Mouse (Mus musculus): ENCODE results near the gene Pip5k1c. TPM values are rescaled to one million over a fixed set of nuclear protein-coding genes. Genes with fewer than 3 reads are reported as not detected.

The Pip5k1c gene
- polyA plus RNA-seq, 1 experiment, result 23.3 TPM

GRCm38 (mm10) chr10:81291511-81292104, 1.2 kb upstream of the Pip5k1c start, which contains the start of gene Tjp3:
TSS of gene Tjp3 (minus strand) at chr10:81291581.
- H3K4me2 ChIP-seq (ENCODE audit: low read depth), result peak within 1 kb of the TSS; percentile 27
- H3K4me3 ChIP-seq, result peak within 1 kb of the TSS; percentile 37
- H3ac ChIP-seq (ENCODE audit: control insufficient read depth, insufficient read length), result no peak within 1 kb of the TSS

GRCm38 (mm10) chr10:81293334-81294030, 719 bp downstream of the Pip5k1c start:
- Histone ChIP-seq H3K79me2 (ENCODE audit: control insufficient read depth, insufficient read depth) (peaks cover 44% of the 10 kb centered on the region), H3K4me2 (ENCODE audit: low read depth) (peak overlapping the region; percentile 99), H3K36me3 (ENCODE audit: control insufficient read depth, insufficient read depth) (no peaks in the 10 kb centered on the region), H3K27me3 (ENCODE audit: control insufficient read depth, insufficient read depth, insufficient read length) (no peaks in the 10 kb centered on the region), H3K4me3 (peak overlapping the region; percentile 37), H3ac (ENCODE audit: control insufficient read depth, insufficient read length) (peak overlapping the region; percentile 29)
- TF ChIP-seq MYOD1 (IDR thresholded peaks at IDR 0.05; ENCODE audit: control insufficient read depth in 1 of 3, insufficient read length in 2 of 3, low read depth in 2 of 3) (no peak), USF1 (IDR thresholded peaks at IDR 0.05; ENCODE audit: low read depth) (no peak), E2F4 (IDR thresholded peaks at IDR 0.05; ENCODE audit: insufficient read depth) (no peak), POLR2AphosphoS2 (IDR thresholded peaks at IDR 0.05; ENCODE audit: insufficient read length, low read depth) (no peak), REST (IDR thresholded peaks at IDR 0.05; ENCODE audit: insufficient read depth, insufficient read length) (no peak), SRF (IDR thresholded peaks at IDR 0.05; ENCODE audit: control insufficient read depth, insufficient read length, low read depth) (no peak)

More at GRCm38 (mm10) chr10:81291511-81292104, 1.2 kb upstream of the Pip5k1c start, which contains the start of gene Tjp3:
- no peak for TF ChIP-seq TCF12 (IDR thresholded peaks at IDR 0.05; ENCODE audit: insufficient read depth, poor library complexity, severe bottlenecking)
- no peaks in the 10 kb centered on the region for H3K36me3 ChIP-seq (ENCODE audit: control insufficient read depth, insufficient read depth)
- H3K27me3 ChIP-seq (ENCODE audit: control insufficient read depth, insufficient read depth, insufficient read length), result no peaks in the 10 kb centered on the region
- H3K79me2 ChIP-seq (ENCODE audit: control insufficient read depth, insufficient read depth), result peaks cover 26% of the 10 kb centered on the region

DNA sequence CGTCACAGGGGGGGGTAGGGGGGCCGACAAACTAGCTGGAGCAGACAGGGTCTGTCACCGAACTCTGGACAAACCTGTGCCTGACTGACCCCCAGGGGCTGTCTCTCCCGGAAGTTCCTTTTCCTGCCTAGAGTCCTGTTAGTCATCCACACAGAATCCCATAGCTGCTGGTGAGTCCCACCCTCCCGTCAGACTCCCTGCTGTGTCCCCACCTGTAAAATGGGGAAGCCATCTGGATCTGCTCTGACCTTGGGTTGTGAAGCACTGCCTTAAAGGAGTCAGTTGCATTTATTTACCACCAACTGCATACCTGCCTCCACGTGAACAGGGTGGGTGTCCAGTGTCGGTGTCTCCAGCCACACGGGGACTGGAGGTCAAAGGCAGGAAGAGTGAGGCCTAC, 1.7 kb downstream of the Pip5k1c start:
- Histone ChIP-seq H3K36me3 (ENCODE audit: control insufficient read depth, insufficient read depth) (no peaks in the 10 kb centered on the region), H3K4me3 (no peak overlapping the region), H3ac (ENCODE audit: control insufficient read depth, insufficient read length) (peak overlapping the region; percentile 29), H3K4me2 (ENCODE audit: low read depth) (peak overlapping the region; percentile 99), H3K79me2 (ENCODE audit: control insufficient read depth, insufficient read depth) (peaks cover 52% of the 10 kb centered on the region), H3K27me3 (ENCODE audit: control insufficient read depth, insufficient read depth, insufficient read length) (no peaks in the 10 kb centered on the region)
- TF ChIP-seq E2F4 (IDR thresholded peaks at IDR 0.05; ENCODE audit: insufficient read depth), result no peak
- TF ChIP-seq POLR2A (IDR thresholded peaks at IDR 0.05; ENCODE audit: insufficient read length, low read depth), result no peak
- no peak for TF ChIP-seq SRF (IDR thresholded peaks at IDR 0.05; ENCODE audit: control insufficient read depth, insufficient read length, low read depth)
- TF ChIP-seq TCF12 (IDR thresholded peaks at IDR 0.05; ENCODE audit: insufficient read depth, poor library complexity, severe bottlenecking), result no peak
- TF ChIP-seq MAX (IDR thresholded peaks at IDR 0.05; ENCODE audit: low read depth), result no peak
- TF ChIP-seq USF1 (IDR thresholded peaks at IDR 0.05; ENCODE audit: low read depth), result no peak
- no peak for TF ChIP-seq POLR2AphosphoS2 (IDR thresholded peaks at IDR 0.05; ENCODE audit: insufficient read length, low read depth)
- TF ChIP-seq REST (IDR thresholded peaks at IDR 0.05; ENCODE audit: insufficient read depth, insufficient read length), result no peak
- TF ChIP-seq CEBPB (IDR thresholded peaks at IDR 0.05; ENCODE audit: insufficient read depth, poor library complexity, severe bottlenecking), result no peak
- TF ChIP-seq TCF3 (IDR thresholded peaks at IDR 0.05; ENCODE audit: insufficient read length, low read depth), result no peak
- no peak for TF ChIP-seq MYOG (IDR thresholded peaks at IDR 0.05; ENCODE audit: control insufficient read depth in 1 of 3, insufficient read depth in 1 of 3, insufficient read length in 2 of 3, low read depth in 2 of 3)
- TF ChIP-seq MYOD1 (IDR thresholded peaks at IDR 0.05; ENCODE audit: control insufficient read depth in 1 of 3, insufficient read length in 2 of 3, low read depth in 2 of 3), result no peak

DNA sequence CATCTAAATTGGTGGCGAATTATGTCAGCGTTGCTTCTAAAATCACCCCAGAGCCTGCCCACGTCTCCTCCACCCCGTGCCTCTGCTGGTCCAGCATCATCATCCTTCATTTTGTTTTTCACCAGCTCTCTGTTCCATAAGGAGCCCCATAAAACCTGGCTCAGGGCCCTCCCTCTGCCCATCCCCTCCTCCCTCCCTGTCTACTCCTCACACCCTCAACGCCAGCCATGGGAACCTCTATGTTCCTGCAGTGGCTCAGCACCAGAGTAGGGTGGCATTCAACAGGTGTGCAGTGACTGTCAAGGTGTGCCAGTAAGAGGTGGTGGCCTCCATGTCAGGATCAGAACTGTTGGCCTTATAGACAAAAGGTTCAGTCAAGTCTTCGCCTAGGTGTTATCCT, 2.4 kb downstream of the Pip5k1c start:
- Histone ChIP-seq H3K4me2 (ENCODE audit: low read depth) (no peak overlapping the region), H3K36me3 (ENCODE audit: control insufficient read depth, insufficient read depth) (no peaks in the 10 kb centered on the region), H3K27me3 (ENCODE audit: control insufficient read depth, insufficient read depth, insufficient read length) (no peaks in the 10 kb centered on the region), H3ac (ENCODE audit: control insufficient read depth, insufficient read length) (no peak overlapping the region), H3K79me2 (ENCODE audit: control insufficient read depth, insufficient read depth) (peaks cover 54% of the 10 kb centered on the region), H3K4me3 (no peak overlapping the region)
- TF ChIP-seq MYOG (IDR thresholded peaks at IDR 0.05; ENCODE audit: control insufficient read depth in 1 of 3, insufficient read depth in 1 of 3, insufficient read length in 2 of 3, low read depth in 2 of 3), result no peak
- TF ChIP-seq TCF12 (IDR thresholded peaks at IDR 0.05; ENCODE audit: insufficient read depth, poor library complexity, severe bottlenecking), result no peak
- TF ChIP-seq SRF (IDR thresholded peaks at IDR 0.05; ENCODE audit: control insufficient read depth, insufficient read length, low read depth), result no peak
- TF ChIP-seq POLR2A (IDR thresholded peaks at IDR 0.05; ENCODE audit: insufficient read length, low read depth), result no peak
- no peak for TF ChIP-seq CEBPB (IDR thresholded peaks at IDR 0.05; ENCODE audit: insufficient read depth, poor library complexity, severe bottlenecking)
- no peak for TF ChIP-seq REST (IDR thresholded peaks at IDR 0.05; ENCODE audit: insufficient read depth, insufficient read length)
- no peak for TF ChIP-seq E2F4 (IDR thresholded peaks at IDR 0.05; ENCODE audit: insufficient read depth)
- TF ChIP-seq TCF3 (IDR thresholded peaks at IDR 0.05; ENCODE audit: insufficient read length, low read depth), result no peak
- no peak for TF ChIP-seq USF1 (IDR thresholded peaks at IDR 0.05; ENCODE audit: low read depth)
- TF ChIP-seq POLR2AphosphoS2 (IDR thresholded peaks at IDR 0.05; ENCODE audit: insufficient read length, low read depth), result no peak
- no peak for TF ChIP-seq MYOD1 (IDR thresholded peaks at IDR 0.05; ENCODE audit: control insufficient read depth in 1 of 3, insufficient read length in 2 of 3, low read depth in 2 of 3)
- TF ChIP-seq MAX (IDR thresholded peaks at IDR 0.05; ENCODE audit: low read depth), result no peak

DNA sequence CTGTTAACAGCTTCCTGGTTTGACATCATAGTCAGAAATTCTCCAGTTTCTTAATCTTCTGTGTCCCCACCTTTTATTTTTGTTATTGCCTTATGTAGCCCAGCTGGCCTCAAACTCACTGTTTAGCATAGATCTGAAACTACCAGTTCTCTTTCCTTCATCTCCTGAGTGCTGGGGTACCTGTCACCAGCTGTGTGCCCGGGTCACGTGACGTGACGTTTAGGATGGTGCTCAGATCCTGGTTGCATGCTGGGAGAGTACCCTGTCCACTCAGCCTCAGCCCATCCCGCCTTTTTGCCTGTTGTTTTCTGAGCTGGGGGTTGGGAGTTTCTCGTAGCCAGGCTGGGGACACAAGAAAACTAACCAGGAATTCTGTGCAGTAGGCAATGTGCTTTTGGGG, 4.5 kb downstream of the Pip5k1c start:
- no peaks in the 10 kb centered on the region for H3K36me3 ChIP-seq (ENCODE audit: control insufficient read depth, insufficient read depth)
- H3K4me2 ChIP-seq (ENCODE audit: low read depth), result no peak overlapping the region
- no peak overlapping the region for H3K4me3 ChIP-seq
- H3K79me2 ChIP-seq (ENCODE audit: control insufficient read depth, insufficient read depth), result peaks cover 54% of the 10 kb centered on the region
- TF ChIP-seq MAX (IDR thresholded peaks at IDR 0.05; ENCODE audit: low read depth), result no peak
- no peak for TF ChIP-seq SRF (IDR thresholded peaks at IDR 0.05; ENCODE audit: control insufficient read depth, insufficient read length, low read depth)
- TF ChIP-seq MYOG (IDR thresholded peaks at IDR 0.05; ENCODE audit: control insufficient read depth in 1 of 3, insufficient read depth in 1 of 3, insufficient read length in 2 of 3, low read depth in 2 of 3), result no peak
- no peaks in the 10 kb centered on the region for H3K27me3 ChIP-seq (ENCODE audit: control insufficient read depth, insufficient read depth, insufficient read length)
- H3ac ChIP-seq (ENCODE audit: control insufficient read depth, insufficient read length), result no peak overlapping the region

Measured in myocyte (in vitro differentiated cells).